Mouse (Mus musculus) testis, adult 2 months (tissue): ENCODE results near the gene Higd2a.

Experiments used
- CTCF ChIP-seq: fragments of 200-500 bp; IDR thresholded peaks from 2 replicates; pipeline ENCODE4 v1.5.1; 2012; ENCODE audit warnings: low read depth, mild to moderate bottlenecking, inconsistent platforms, low read length, moderate library complexity; ENCODE audit not compliant: control insufficient read depth, insufficient read depth, insufficient replicate concordance
- POLR2A ChIP-seq: fragments of 200-500 bp; IDR thresholded peaks from 2 replicates; pipeline ENCODE4 v1.6.1; 2012; ENCODE audit warnings: low read depth, mild to moderate bottlenecking, inconsistent platforms, low read length, moderate library complexity; ENCODE audit not compliant: control insufficient read depth

- peak; percentile 73 for TF ChIP-seq POLR2A
- no peak for TF ChIP-seq CTCF
These were observed at the start of gene Higd2a, which contains the start of gene Nop16 for GRCm38 (mm10) chr13:54589996-54590951.
